Mouse (Mus musculus): ENCODE measurements around the gene Tut1. TPM values are rescaled to one million over a fixed set of nuclear protein-coding genes. Genes with fewer than 3 reads are reported as not detected.

The Tut1 gene
- polyA plus RNA-seq, 1 experiment from 2014 or later, result 49.7 TPM

- H3K36me3 ChIP-seq, result no peaks in the 10 kb centered on the region
- H3K4me3 ChIP-seq, result peak overlapping the region; percentile 75
- H3K27me3 ChIP-seq (ENCODE audit: low read depth, poor library complexity, severe bottlenecking), result peaks cover 20% of the 10 kb centered on the region
- DNase-seq (ENCODE audit: low spot score), result peak; percentile 88
- H3K9me3 ChIP-seq (replicated peaks), result no peaks in the 10 kb centered on the region
- under 1% methylated on average over 53 of the region's 53 CpGs for WGBS
- peaks cover 58% of the 10 kb centered on the region for H3K4me1 ChIP-seq
- H3K27ac ChIP-seq, result peak overlapping the region; percentile 91
These were observed 36.2 kb downstream of the Tut1 start for GRCm38 (mm10) chr19:8989567-8990431.

GRCm38 (mm10) chr19:8990432-8991102 lies 36.9 kb downstream of the Tut1 start:
- H3K27ac ChIP-seq, result peak overlapping the region; percentile 91

GRCm38 (mm10) chr19:8991245-8991870 lies 37.7 kb downstream of the Tut1 start:
- 73% methylated on average over 4 of the region's 4 CpGs for WGBS
- peaks cover 57% of the 10 kb centered on the region for H3K4me1 ChIP-seq
- H3K9me3 ChIP-seq (replicated peaks), result no peaks in the 10 kb centered on the region
- peaks cover 20% of the 10 kb centered on the region for H3K27me3 ChIP-seq (ENCODE audit: low read depth, poor library complexity, severe bottlenecking)
- H3K36me3 ChIP-seq, result no peaks in the 10 kb centered on the region
- H3K27ac ChIP-seq, result peak overlapping the region; percentile 91
- peak overlapping the region; percentile 75 for H3K4me3 ChIP-seq
- no peak for DNase-seq (ENCODE audit: low spot score)

More at GRCm38 (mm10) chr19:8990432-8991102, 36.9 kb downstream of the Tut1 start:
- Histone ChIP-seq H3K9me3 (replicated peaks) (no peaks in the 10 kb centered on the region), H3K4me3 (peak overlapping the region; percentile 75), H3K27me3 (ENCODE audit: low read depth, poor library complexity, severe bottlenecking) (peaks cover 20% of the 10 kb centered on the region), H3K4me1 (peaks cover 57% of the 10 kb centered on the region), H3K36me3 (no peaks in the 10 kb centered on the region)
- no peak for DNase-seq (ENCODE audit: low spot score)
- WGBS, result 19% methylated on average over 15 of the region's 15 CpGs

GRCm38 (mm10) chr19:8991871-8992735 lies 38.5 kb downstream of the Tut1 start:
- Histone ChIP-seq H3K27me3 (ENCODE audit: low read depth, poor library complexity, severe bottlenecking) (peaks cover 20% of the 10 kb centered on the region), H3K9me3 (replicated peaks) (no peaks in the 10 kb centered on the region), H3K4me3 (peak overlapping the region; percentile 75; the same call in 1 of the 2 replicates), H3K36me3 (no peaks in the 10 kb centered on the region), H3K27ac (peak overlapping the region; percentile 91), H3K4me1 (peaks cover 57% of the 10 kb centered on the region)
- WGBS, result 87% methylated on average over 13 of the region's 13 CpGs
- no peak for DNase-seq (ENCODE audit: low spot score)

GRCm38 (mm10) chr19:8992769-8993624 lies 39.4 kb downstream of the Tut1 start:
- no peaks in the 10 kb centered on the region for H3K9me3 ChIP-seq (replicated peaks)
- WGBS, result 28% methylated on average over 12 of the region's 12 CpGs
- H3K27ac ChIP-seq, result peak overlapping the region; percentile 91
- H3K27me3 ChIP-seq (ENCODE audit: low read depth, poor library complexity, severe bottlenecking), result peaks cover 12% of the 10 kb centered on the region
- H3K36me3 ChIP-seq, result no peaks in the 10 kb centered on the region
- peak overlapping the region; percentile 9; the same call in 1 of the 2 replicates for H3K4me3 ChIP-seq
- peaks cover 59% of the 10 kb centered on the region for H3K4me1 ChIP-seq
- peak; percentile 81 for DNase-seq (ENCODE audit: low spot score)

GRCm38 (mm10) chr19:8993625-8993912 lies 39.9 kb downstream of the Tut1 start:
- H3K27me3 ChIP-seq (ENCODE audit: low read depth, poor library complexity, severe bottlenecking), result peaks cover 6% of the 10 kb centered on the region
- H3K4me1 ChIP-seq, result peaks cover 59% of the 10 kb centered on the region
- no peak for DNase-seq (ENCODE audit: low spot score)
- H3K4me3 ChIP-seq, result no peak overlapping the region
- no peaks in the 10 kb centered on the region for H3K36me3 ChIP-seq
- H3K27ac ChIP-seq, result peak overlapping the region; percentile 28; the same call in 1 of the 2 replicates
- WGBS, result 57% methylated on average over 2 of the region's 2 CpGs
- no peaks in the 10 kb centered on the region for H3K9me3 ChIP-seq (replicated peaks)

- no peak for DNase-seq (ENCODE audit: low spot score)
- Histone ChIP-seq H3K9me3 (replicated peaks) (no peaks in the 10 kb centered on the region), H3K4me3 (no peak overlapping the region), H3K27ac (no peak overlapping the region), H3K36me3 (no peaks in the 10 kb centered on the region), H3K4me1 (peaks cover 48% of the 10 kb centered on the region), H3K27me3 (ENCODE audit: low read depth, poor library complexity, severe bottlenecking) (no peaks in the 10 kb centered on the region)
- WGBS, result 79% methylated on average over 10 of the region's 10 CpGs
These were observed 41.4 kb downstream of the Tut1 start for GRCm38 (mm10) chr19:8994813-8995607.

- peaks cover 32% of the 10 kb centered on the region for H3K4me1 ChIP-seq
These were observed 43.0 kb downstream of the Tut1 start for GRCm38 (mm10) chr19:8996601-8997000.

GRCm38 (mm10) chr19:8997546-8997945 lies 43.9 kb downstream of the Tut1 start:
- Histone ChIP-seq H3K36me3 (peaks cover 23% of the 10 kb centered on the region), H3K9me3 (replicated peaks) (no peaks in the 10 kb centered on the region), H3K4me1 (peaks cover 23% of the 10 kb centered on the region), H3K4me3 (peak overlapping the region; percentile 11; the same call in 1 of the 2 replicates), H3K27ac (0 out of 2 replicates have a peak overlapping the region, but pooled peaks have one; percentile 47), H3K27me3 (ENCODE audit: low read depth, poor library complexity, severe bottlenecking) (no peaks in the 10 kb centered on the region)
- 64% methylated on average over 4 of the region's 4 CpGs for WGBS
- no peak for DNase-seq (ENCODE audit: low spot score)

More at GRCm38 (mm10) chr19:8996601-8997000, 43.0 kb downstream of the Tut1 start:
- Histone ChIP-seq H3K27ac (no peak overlapping the region), H3K9me3 (replicated peaks) (no peaks in the 10 kb centered on the region), H3K36me3 (peaks cover 13% of the 10 kb centered on the region), H3K27me3 (ENCODE audit: low read depth, poor library complexity, severe bottlenecking) (no peaks in the 10 kb centered on the region), H3K4me3 (no peak overlapping the region)
- 91% methylated on average over 6 of the region's 6 CpGs for WGBS
- DNase-seq (ENCODE audit: low spot score), result no peak

- peaks cover 13% of the 10 kb centered on the region for H3K4me1 ChIP-seq
- no peak overlapping the region for H3K27ac ChIP-seq
- 88% methylated on average over 6 of the region's 6 CpGs for WGBS
- H3K36me3 ChIP-seq, result peaks cover 33% of the 10 kb centered on the region
- no peaks in the 10 kb centered on the region for H3K27me3 ChIP-seq (ENCODE audit: low read depth, poor library complexity, severe bottlenecking)
- H3K9me3 ChIP-seq (replicated peaks), result no peaks in the 10 kb centered on the region
- no peak for DNase-seq (ENCODE audit: low spot score)
- H3K4me3 ChIP-seq, result no peak overlapping the region
These were observed 44.9 kb downstream of the Tut1 start for GRCm38 (mm10) chr19:8998546-8998945.

GRCm38 (mm10) chr19:8999223-8999622 lies 45.6 kb downstream of the Tut1 start:
- WGBS, result 92% methylated on average over 4 of the region's 4 CpGs
- DNase-seq (ENCODE audit: low spot score), result no peak
- Histone ChIP-seq H3K36me3 (peaks cover 40% of the 10 kb centered on the region), H3K9me3 (replicated peaks) (no peaks in the 10 kb centered on the region), H3K27me3 (ENCODE audit: low read depth, poor library complexity, severe bottlenecking) (no peaks in the 10 kb centered on the region), H3K4me1 (peaks cover 13% of the 10 kb centered on the region), H3K27ac (no peak overlapping the region), H3K4me3 (no peak overlapping the region)
